Mouse (Mus musculus): Measurements from ENCODE around the gene Cep131. TPM values are rescaled to one million over a fixed set of nuclear protein-coding genes. Genes with fewer than 3 reads are reported as not detected.

The Cep131 gene
- polyA plus RNA-seq, 1 experiment from 2014 or later, result 28.1 TPM

DNA sequence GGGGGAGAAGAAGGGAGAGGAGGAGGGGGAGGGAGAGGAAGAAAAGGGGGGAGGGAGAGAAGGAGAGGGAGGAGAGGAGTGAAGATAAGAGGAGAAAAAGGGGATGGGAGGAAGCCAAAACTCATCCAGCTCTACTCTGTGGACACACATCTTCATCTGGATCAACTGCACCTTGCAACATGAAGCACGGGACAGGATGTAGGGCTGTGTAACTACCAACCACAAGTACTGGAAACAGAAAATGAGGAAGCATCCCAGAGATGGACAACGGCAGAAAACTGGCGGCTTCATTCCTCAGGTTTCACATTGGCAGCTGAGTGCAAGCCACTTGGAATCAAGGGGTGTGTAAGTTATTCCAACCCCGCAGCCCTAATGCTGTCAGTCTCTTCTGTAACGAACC lies 51.9 kb downstream of the Cep131 start:
- H3K9ac ChIP-seq (replicated peaks; ENCODE audit: low read length), result no peak overlapping the region
- H3K4me2 ChIP-seq (ENCODE audit: low read depth, low read length), result no peak overlapping the region
- ATAC-seq (replicated peaks; ENCODE audit: insufficient number of reproducible peaks, low FRiP score, low TSS enrichment, low read depth) (no peak), DNase-seq (ENCODE audit: low spot score) (no peak)
- no peak overlapping the region for H3K4me3 ChIP-seq (ENCODE audit: low read depth, low read length)
- no peaks in the 10 kb centered on the region for H3K9me3 ChIP-seq (replicated peaks; ENCODE audit: control insufficient read depth, low read length)
- no peak overlapping the region for H3K27ac ChIP-seq (replicated peaks; ENCODE audit: low read depth, low read length)
- H3K36me3 ChIP-seq (replicated peaks; ENCODE audit: control insufficient read depth, insufficient read depth, low read depth, low read length), result no peaks in the 10 kb centered on the region
- H3K27me3 ChIP-seq (ENCODE audit: control insufficient read depth, insufficient read depth, low read length), result no peaks in the 10 kb centered on the region
- WGBS, result 64% methylated on average over 5 of the region's 5 CpGs
- no peaks in the 10 kb centered on the region for H3K4me1 ChIP-seq (ENCODE audit: control insufficient read depth, insufficient read depth, low read length)

DNA sequence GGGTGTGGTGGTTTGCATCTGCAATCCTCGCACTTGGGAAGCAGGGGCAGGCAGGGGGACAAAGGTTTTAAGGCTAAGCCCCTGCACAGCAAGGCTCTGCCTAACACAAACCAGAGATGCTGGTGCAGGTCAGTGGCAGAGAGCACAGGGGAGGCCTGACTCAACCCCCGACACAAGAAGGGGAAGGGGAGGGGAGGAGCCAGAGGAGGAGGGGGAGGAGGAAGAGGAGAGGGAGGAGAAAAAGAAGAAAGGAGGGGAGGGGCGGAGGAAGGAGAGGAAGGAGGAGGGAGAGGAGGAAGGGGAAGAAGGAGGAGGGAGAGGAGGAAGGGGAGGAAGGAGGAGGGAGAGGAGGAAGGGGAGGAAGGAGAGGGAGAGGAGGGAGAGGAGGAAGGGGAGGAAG lies 52.3 kb downstream of the Cep131 start:
- H3K4me1 ChIP-seq (ENCODE audit: control insufficient read depth, insufficient read depth, low read length), result no peaks in the 10 kb centered on the region
- DNase-seq (ENCODE audit: low spot score) (no peak), ATAC-seq (replicated peaks; ENCODE audit: insufficient number of reproducible peaks, low FRiP score, low TSS enrichment, low read depth) (no peak)
- no peak overlapping the region for H3K4me3 ChIP-seq (ENCODE audit: low read depth, low read length)
- no peak overlapping the region for H3K9ac ChIP-seq (replicated peaks; ENCODE audit: low read length)
- 38% methylated on average over 3 of the region's 3 CpGs for WGBS
- H3K9me3 ChIP-seq (replicated peaks; ENCODE audit: control insufficient read depth, low read length), result no peaks in the 10 kb centered on the region
- no peaks in the 10 kb centered on the region for H3K36me3 ChIP-seq (replicated peaks; ENCODE audit: control insufficient read depth, insufficient read depth, low read depth, low read length)
- no peaks in the 10 kb centered on the region for H3K27me3 ChIP-seq (ENCODE audit: control insufficient read depth, insufficient read depth, low read length)
- H3K27ac ChIP-seq (replicated peaks; ENCODE audit: low read depth, low read length), result no peak overlapping the region
- no peak overlapping the region for H3K4me2 ChIP-seq (ENCODE audit: low read depth, low read length)

DNA sequence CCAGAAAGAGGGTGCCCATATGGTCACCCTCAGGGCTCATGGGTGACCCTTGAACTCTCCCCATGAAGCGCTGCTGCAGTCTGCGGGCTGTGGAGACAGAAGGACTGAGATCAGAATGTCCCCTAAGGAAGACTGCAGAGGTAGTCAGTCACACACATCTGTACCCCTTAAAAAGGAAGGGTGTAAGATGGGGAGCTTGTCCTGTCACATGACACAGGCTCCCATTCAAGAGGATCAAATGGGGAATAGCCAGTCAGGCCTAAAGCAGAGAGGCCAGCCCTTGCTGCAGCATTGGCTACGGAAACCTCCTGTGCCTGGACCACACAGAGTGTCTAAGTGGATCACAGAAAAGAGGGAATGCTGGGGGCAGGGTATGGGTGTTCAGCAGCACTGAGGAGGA lies 53.2 kb downstream of the Cep131 start:
- ATAC-seq (replicated peaks; ENCODE audit: insufficient number of reproducible peaks, low FRiP score, low TSS enrichment, low read depth) (no peak), DNase-seq (ENCODE audit: low spot score) (no peak)
- Histone ChIP-seq H3K27me3 (ENCODE audit: control insufficient read depth, insufficient read depth, low read length) (no peaks in the 10 kb centered on the region), H3K9ac (replicated peaks; ENCODE audit: low read length) (no peak overlapping the region; the same call in 1 of the 2 replicates), H3K27ac (replicated peaks; ENCODE audit: low read depth, low read length) (no peak overlapping the region), H3K4me3 (ENCODE audit: low read depth, low read length) (no peak overlapping the region), H3K36me3 (replicated peaks; ENCODE audit: control insufficient read depth, insufficient read depth, low read depth, low read length) (no peaks in the 10 kb centered on the region), H3K4me1 (ENCODE audit: control insufficient read depth, insufficient read depth, low read length) (no peaks in the 10 kb centered on the region), H3K9me3 (replicated peaks; ENCODE audit: control insufficient read depth, low read length) (no peaks in the 10 kb centered on the region), H3K4me2 (ENCODE audit: low read depth, low read length) (no peak overlapping the region)
- whole genome bisulfite sequencing, result 72% methylated on average over 3 of the region's 3 CpGs

DNA sequence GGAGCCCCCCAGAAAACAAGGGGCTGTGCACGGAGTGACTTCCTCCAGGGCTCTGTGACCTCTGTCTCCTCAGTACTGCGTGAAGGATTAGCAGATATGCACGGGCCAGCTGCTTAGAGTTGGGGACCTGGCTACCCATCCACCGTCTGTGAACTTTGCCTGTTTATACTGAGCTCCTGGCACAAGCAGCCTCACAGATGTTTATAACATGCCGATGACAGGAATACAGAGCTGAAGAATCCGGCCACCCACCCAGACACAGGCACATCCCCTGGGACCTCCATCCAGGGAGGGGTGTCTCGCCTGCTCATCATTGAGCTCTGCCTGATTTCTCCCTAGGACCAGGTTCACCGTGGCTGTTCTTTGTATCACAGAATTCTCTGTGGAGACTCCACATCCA lies 54.6 kb downstream of the Cep131 start:
- Histone ChIP-seq H3K36me3 (replicated peaks; ENCODE audit: control insufficient read depth, insufficient read depth, low read depth, low read length) (no peaks in the 10 kb centered on the region), H3K9ac (replicated peaks; ENCODE audit: low read length) (no peak overlapping the region; the same call in 1 of the 2 replicates), H3K9me3 (replicated peaks; ENCODE audit: control insufficient read depth, low read length) (no peaks in the 10 kb centered on the region), H3K4me2 (ENCODE audit: low read depth, low read length) (no peak overlapping the region), H3K4me1 (ENCODE audit: control insufficient read depth, insufficient read depth, low read length) (no peaks in the 10 kb centered on the region), H3K27ac (replicated peaks; ENCODE audit: low read depth, low read length) (no peak overlapping the region), H3K4me3 (ENCODE audit: low read depth, low read length) (no peak overlapping the region), H3K27me3 (ENCODE audit: control insufficient read depth, insufficient read depth, low read length) (no peaks in the 10 kb centered on the region)
- ATAC-seq (replicated peaks; ENCODE audit: insufficient number of reproducible peaks, low FRiP score, low TSS enrichment, low read depth) (no peak), DNase-seq (ENCODE audit: low spot score) (no peak)
- 60% methylated on average over 8 of the region's 8 CpGs for WGBS

DNA sequence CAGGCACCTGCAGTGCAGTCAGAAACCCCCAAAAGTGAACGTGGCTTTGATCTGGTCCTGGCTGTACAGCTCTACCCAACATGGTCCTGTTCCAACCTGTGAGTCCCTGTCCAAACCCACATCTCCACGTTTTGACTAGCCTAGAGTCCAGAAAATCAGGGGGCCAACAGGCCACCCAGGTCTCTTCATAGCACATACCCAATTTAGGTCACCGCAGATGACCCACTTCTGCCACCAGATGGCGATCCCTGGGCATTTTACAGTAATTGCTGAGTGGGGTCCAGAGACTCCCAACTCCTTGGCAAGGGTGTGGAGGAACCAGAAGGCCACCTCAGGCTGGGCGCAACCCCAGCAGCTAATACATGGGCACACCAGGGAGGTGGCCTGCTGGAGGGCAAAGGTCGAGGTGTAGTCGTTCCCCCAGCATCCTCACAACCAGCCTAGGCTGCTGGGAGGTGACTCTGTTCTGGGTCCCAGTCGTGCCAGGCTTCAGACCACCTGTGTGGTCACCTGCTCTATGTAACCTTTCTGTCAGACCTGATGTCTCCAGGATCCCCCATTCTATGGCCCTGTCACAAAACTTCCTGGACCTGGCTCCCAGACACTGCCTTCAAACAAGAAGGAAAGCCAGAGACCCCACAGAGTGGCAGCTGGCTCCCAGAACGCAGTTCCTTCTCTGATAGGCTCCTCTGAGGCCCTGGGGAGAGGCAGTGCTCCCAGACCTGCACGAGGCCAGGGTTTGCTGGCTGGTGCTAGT lies 56.3 kb downstream of the Cep131 start:
- ATAC-seq (replicated peaks; ENCODE audit: insufficient number of reproducible peaks, low FRiP score, low TSS enrichment, low read depth), result peak; percentile 45
- H3K27ac ChIP-seq (replicated peaks; ENCODE audit: low read depth, low read length), result no peak overlapping the region

DNA sequence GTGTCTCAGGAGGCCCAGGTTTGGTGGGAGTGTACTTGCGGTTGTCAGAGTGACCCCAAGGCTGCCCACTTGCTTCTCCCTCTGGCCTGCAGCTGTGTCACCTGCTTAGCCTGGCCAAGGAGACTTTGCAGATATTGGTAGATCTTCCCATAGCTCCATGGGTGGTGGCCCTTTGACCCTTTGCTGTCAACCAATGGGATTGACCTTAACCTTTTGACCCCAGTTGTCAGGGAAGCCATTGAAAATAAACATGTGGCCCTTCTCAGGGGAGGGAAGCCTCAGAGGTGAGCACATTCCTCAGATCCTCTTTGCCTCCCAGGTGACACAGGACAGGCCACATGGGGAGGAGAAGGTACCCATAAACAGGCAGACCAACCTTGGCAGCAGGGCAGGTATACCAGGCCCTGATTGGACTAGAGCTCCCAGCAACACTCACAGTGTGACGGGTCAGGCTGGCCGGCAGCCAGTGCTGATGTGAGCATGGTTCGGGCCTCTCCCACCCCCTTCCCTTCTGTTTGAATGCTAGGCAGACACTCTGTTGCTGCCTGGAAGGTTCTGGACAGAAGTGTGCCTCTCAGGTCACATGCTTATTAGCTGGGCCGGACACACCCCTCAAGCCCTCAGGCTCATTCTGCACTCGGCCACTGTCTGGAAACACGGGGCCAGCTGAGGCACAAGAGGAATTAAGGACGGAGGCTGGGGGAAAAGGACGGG lies 57.0 kb downstream of the Cep131 start:
- Histone ChIP-seq H3K36me3 (replicated peaks; ENCODE audit: control insufficient read depth, insufficient read depth, low read depth, low read length) (no peaks in the 10 kb centered on the region), H3K9me3 (replicated peaks; ENCODE audit: control insufficient read depth, low read length) (no peaks in the 10 kb centered on the region), H3K27ac (replicated peaks; ENCODE audit: low read depth, low read length) (no peak overlapping the region), H3K4me3 (ENCODE audit: low read depth, low read length) (no peak overlapping the region), H3K4me2 (ENCODE audit: low read depth, low read length) (no peak overlapping the region), H3K9ac (replicated peaks; ENCODE audit: low read length) (no peak overlapping the region), H3K27me3 (ENCODE audit: control insufficient read depth, insufficient read depth, low read length) (no peaks in the 10 kb centered on the region), H3K4me1 (ENCODE audit: control insufficient read depth, insufficient read depth, low read length) (no peaks in the 10 kb centered on the region)
- DNase-seq (ENCODE audit: low spot score) (no peak), ATAC-seq (replicated peaks; ENCODE audit: insufficient number of reproducible peaks, low FRiP score, low TSS enrichment, low read depth) (no peak)
- WGBS, result 47% methylated on average over 9 of the region's 9 CpGs

More for the DNA sequence above, 56.3 kb downstream of the Cep131 start:
- H3K36me3 ChIP-seq (replicated peaks; ENCODE audit: control insufficient read depth, insufficient read depth, low read depth, low read length), result no peaks in the 10 kb centered on the region
- H3K9ac ChIP-seq (replicated peaks; ENCODE audit: low read length), result no peak overlapping the region
- H3K4me1 ChIP-seq (ENCODE audit: control insufficient read depth, insufficient read depth, low read length), result no peaks in the 10 kb centered on the region
- H3K27me3 ChIP-seq (ENCODE audit: control insufficient read depth, insufficient read depth, low read length), result no peaks in the 10 kb centered on the region
- no peaks in the 10 kb centered on the region for H3K9me3 ChIP-seq (replicated peaks; ENCODE audit: control insufficient read depth, low read length)
- DNase-seq (ENCODE audit: low spot score), result peak; percentile 72
- H3K4me2 ChIP-seq (ENCODE audit: low read depth, low read length), result no peak overlapping the region
- no peak overlapping the region for H3K4me3 ChIP-seq (ENCODE audit: low read depth, low read length)
- 34% methylated on average over 10 of the region's 10 CpGs for WGBS

DNA sequence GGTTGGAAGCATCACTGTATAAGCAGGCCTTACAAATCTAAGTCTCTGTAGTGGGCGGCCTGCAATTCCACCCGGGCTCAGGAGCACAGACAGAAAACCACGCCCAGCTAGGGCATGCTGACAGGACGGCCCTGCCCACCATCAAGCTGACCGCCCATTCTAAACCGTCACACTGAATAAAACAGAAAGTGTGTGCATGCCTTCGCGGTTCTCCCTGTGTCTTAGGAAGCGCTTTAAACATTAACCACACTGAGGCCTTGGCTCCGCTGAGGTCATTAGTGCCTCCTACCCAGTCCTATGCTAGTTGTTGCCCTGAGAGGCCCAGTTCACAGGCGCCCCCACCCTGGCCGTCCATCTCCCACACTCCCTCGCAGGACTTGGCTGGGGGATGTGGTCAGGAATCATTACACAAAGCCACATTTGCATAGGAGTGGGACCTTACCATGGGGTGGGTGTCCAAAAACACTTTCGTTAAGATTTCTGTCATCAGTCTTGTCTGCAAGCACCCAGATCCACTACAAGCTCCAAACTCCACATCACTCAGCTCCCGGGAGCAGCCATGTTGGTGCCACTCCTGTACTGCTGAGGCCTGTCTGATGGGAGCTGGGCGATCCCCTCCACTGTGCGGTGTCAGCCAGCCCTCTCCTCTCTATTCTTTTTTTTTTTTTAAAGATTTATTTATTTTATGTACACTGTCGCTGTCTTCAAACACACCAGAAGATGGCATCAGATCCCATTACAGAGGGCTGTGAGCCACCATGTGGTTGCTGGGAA lies 58.1 kb downstream of the Cep131 start:
- Histone ChIP-seq H3K4me2 (ENCODE audit: low read depth, low read length) (no peak overlapping the region), H3K27me3 (ENCODE audit: control insufficient read depth, insufficient read depth, low read length) (no peaks in the 10 kb centered on the region), H3K4me3 (ENCODE audit: low read depth, low read length) (no peak overlapping the region), H3K27ac (replicated peaks; ENCODE audit: low read depth, low read length) (no peak overlapping the region), H3K9me3 (replicated peaks; ENCODE audit: control insufficient read depth, low read length) (no peaks in the 10 kb centered on the region), H3K9ac (replicated peaks; ENCODE audit: low read length) (no peak overlapping the region), H3K4me1 (ENCODE audit: control insufficient read depth, insufficient read depth, low read length) (no peaks in the 10 kb centered on the region), H3K36me3 (replicated peaks; ENCODE audit: control insufficient read depth, insufficient read depth, low read depth, low read length) (no peaks in the 10 kb centered on the region)
- 78% methylated on average over 18 of the region's 18 CpGs for WGBS
- ATAC-seq (replicated peaks; ENCODE audit: insufficient number of reproducible peaks, low FRiP score, low TSS enrichment, low read depth) (no peak), DNase-seq (ENCODE audit: low spot score) (no peak)

DNA sequence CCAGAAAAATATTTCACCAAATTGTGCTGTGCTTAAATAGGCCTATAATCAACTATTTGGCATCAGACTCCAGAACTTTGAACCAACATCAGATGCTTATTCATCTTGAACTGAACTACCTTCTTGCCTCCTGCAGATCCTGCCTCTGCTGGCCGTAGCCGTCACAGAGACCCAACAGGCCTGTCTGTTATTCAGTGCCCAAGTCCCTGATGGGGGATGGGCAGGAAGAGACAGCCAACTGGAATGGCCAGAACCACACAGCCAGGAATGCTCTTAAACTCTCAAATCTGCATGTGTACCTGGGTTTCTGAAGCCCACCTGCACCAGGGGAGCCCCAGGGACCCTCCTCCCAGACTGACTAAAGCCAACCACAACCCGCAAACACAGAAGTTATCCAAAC lies 59.7 kb downstream of the Cep131 start:
- Histone ChIP-seq H3K9ac (replicated peaks; ENCODE audit: low read length) (no peak overlapping the region), H3K4me1 (ENCODE audit: control insufficient read depth, insufficient read depth, low read length) (no peaks in the 10 kb centered on the region), H3K36me3 (replicated peaks; ENCODE audit: control insufficient read depth, insufficient read depth, low read depth, low read length) (no peaks in the 10 kb centered on the region), H3K27me3 (ENCODE audit: control insufficient read depth, insufficient read depth, low read length) (no peaks in the 10 kb centered on the region), H3K27ac (replicated peaks; ENCODE audit: low read depth, low read length) (no peak overlapping the region), H3K4me2 (ENCODE audit: low read depth, low read length) (no peak overlapping the region), H3K4me3 (ENCODE audit: low read depth, low read length) (no peak overlapping the region), H3K9me3 (replicated peaks; ENCODE audit: control insufficient read depth, low read length) (no peaks in the 10 kb centered on the region)
- WGBS, result 68% methylated on average over 3 of the region's 3 CpGs
- ATAC-seq (replicated peaks; ENCODE audit: insufficient number of reproducible peaks, low FRiP score, low TSS enrichment, low read depth), result no peak
- DNase-seq (ENCODE audit: low spot score), result no peak

Measured in embryonic facial prominence, embryonic 11.5 days (tissue).